Mouse (Mus musculus): Measurements from ENCODE around the gene Upk3bl. TPM values are rescaled to one million over a fixed set of nuclear protein-coding genes. Genes with fewer than 3 reads are reported as not detected.

Upk3bl gene
- polyA plus RNA-seq, 1 experiment from 2014 or later = 3.1 TPM

DNA sequence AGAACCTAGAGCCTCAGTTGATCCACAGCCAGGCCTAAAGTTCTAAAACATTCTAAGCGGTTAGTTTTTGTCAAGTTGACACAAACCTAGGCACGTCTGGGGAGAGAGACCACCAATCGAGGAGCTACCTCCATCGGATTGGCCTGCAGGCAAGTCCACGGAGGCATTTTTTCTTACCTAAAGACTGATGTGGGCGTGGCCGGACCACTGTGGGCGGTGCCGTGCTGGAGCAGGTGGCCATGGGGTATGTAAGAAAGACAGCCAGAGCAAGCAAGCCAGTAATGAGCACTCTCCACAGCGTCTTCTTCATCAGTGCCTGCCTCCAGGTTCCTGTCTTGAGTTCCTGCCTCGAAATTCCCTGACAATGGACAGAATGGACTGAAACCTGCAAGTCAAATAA is 19.2 kb downstream of the Upk3bl start:
- no peaks in the 10 kb centered on the region for H3K4me1 ChIP-seq (ENCODE audit: control insufficient read depth, insufficient read depth, low read length)
- WGBS = 66% methylated on average over 11 of the region's 11 CpGs
- ATAC-seq (ENCODE audit: insufficient read depth, low FRiP score, low TSS enrichment) = no peak
- no peak overlapping the region for H3K4me2 ChIP-seq (ENCODE audit: low read depth)
- no peaks in the 10 kb centered on the region for H3K9me3 ChIP-seq (ENCODE audit: control insufficient read depth, low read length)
- no peak overlapping the region for H3K4me3 ChIP-seq (ENCODE audit: low read depth, low read length)
- no peak for DNase-seq (ENCODE audit: low spot score)
- no peaks in the 10 kb centered on the region for H3K36me3 ChIP-seq (ENCODE audit: control insufficient read depth, insufficient read depth, low read length)
- no peak overlapping the region for H3K9ac ChIP-seq (ENCODE audit: low read length)
- H3K27me3 ChIP-seq (ENCODE audit: control insufficient read depth, insufficient read depth, low read length) = no peaks in the 10 kb centered on the region
- H3K27ac ChIP-seq (ENCODE audit: low read depth, low read length) = no peak overlapping the region

DNA sequence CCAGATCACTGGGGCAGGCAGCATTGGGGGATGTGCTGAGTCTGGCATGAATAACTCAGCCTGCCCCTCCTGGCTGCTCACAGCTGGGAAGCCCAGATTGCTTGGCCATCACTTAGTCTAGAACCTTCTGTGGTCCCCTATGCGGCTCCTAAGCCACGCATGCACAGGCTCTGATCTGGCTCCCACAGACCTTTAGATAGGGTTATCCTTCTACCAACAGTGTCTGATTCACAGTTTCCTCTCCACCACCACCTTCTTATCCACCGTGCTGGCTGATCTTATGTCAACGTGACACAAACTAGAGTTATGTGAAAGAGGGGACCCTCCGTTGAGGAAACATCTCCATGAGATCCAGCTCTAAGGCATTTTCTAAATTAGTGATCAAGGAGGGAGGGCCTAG is 20.8 kb downstream of the Upk3bl start:
- no peak for ATAC-seq (ENCODE audit: insufficient read depth, low FRiP score, low TSS enrichment)

DNA sequence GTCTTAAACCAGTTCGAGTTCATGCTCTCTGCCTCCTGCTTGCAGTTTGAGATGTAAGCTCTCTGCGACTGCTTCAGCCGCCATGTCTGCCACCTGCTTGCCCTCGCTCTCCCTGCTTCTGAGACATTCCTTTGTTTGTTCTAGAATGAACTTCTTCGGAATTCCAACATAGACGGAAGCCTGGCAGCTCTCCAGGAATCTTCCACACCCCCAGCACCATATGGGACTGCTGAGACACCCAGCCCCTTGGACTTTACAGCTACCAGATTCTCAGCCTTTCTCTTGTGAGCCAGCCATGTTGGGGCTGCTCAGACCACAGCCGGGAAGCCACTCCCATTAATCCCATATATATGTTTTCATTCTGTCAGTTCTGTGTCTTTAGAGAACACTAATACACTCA is 22.0 kb downstream of the Upk3bl start:
- Histone ChIP-seq H3K4me2 (ENCODE audit: low read depth) (no peak overlapping the region), H3K4me1 (ENCODE audit: control insufficient read depth, insufficient read depth, low read length) (no peaks in the 10 kb centered on the region), H3K27me3 (ENCODE audit: control insufficient read depth, insufficient read depth, low read length) (no peaks in the 10 kb centered on the region), H3K4me3 (ENCODE audit: low read depth, low read length) (no peak overlapping the region), H3K9ac (ENCODE audit: low read length) (no peak overlapping the region), H3K36me3 (ENCODE audit: control insufficient read depth, insufficient read depth, low read length) (no peaks in the 10 kb centered on the region), H3K27ac (ENCODE audit: low read depth, low read length) (no peak overlapping the region), H3K9me3 (ENCODE audit: control insufficient read depth, low read length) (no peaks in the 10 kb centered on the region)
- WGBS = 61% methylated on average over 7 of the region's 7 CpGs
- DNase-seq (ENCODE audit: low spot score) (no peak), ATAC-seq (ENCODE audit: insufficient read depth, low FRiP score, low TSS enrichment) (no peak)

More for the DNA sequence above, 20.8 kb downstream of the Upk3bl start:
- H3K4me3 ChIP-seq (ENCODE audit: low read depth, low read length) = no peak overlapping the region
- no peak overlapping the region for H3K4me2 ChIP-seq (ENCODE audit: low read depth)
- H3K27ac ChIP-seq (ENCODE audit: low read depth, low read length) = no peak overlapping the region
- H3K36me3 ChIP-seq (ENCODE audit: control insufficient read depth, insufficient read depth, low read length) = no peaks in the 10 kb centered on the region
- H3K9ac ChIP-seq (ENCODE audit: low read length) = no peak overlapping the region
- no peak for DNase-seq (ENCODE audit: low spot score)
- H3K4me1 ChIP-seq (ENCODE audit: control insufficient read depth, insufficient read depth, low read length) = no peaks in the 10 kb centered on the region
- H3K9me3 ChIP-seq (ENCODE audit: control insufficient read depth, low read length) = no peaks in the 10 kb centered on the region
- H3K27me3 ChIP-seq (ENCODE audit: control insufficient read depth, insufficient read depth, low read length) = no peaks in the 10 kb centered on the region
- 92% methylated on average over 5 of the region's 5 CpGs for WGBS

DNA sequence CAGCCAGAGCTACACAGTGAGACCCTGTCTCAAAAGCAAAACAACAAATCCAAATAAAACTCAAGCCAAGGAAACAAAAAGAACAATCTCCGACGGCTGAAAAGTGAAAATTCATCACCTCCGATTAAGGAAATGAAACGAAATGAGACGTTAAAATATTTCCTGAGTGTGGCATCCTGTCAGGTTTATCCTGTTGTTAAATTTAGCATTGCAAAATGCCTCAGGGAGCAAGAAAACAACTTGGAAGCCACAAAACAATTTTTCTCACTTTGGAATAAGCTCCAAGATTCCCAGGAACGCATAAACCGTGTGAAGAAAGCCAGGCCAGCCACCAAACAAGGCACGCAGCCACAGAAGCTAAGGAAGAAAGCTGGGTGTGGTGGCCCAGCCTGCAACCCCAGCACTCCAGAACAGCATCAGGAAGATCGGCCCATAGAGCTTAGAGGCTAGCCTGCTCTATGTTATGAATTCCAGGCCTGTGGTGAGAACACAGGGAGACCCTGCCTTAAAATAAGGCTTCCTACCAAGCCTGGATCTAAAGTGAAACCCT is 22.8 kb downstream of the Upk3bl start:
- DNase-seq (ENCODE audit: low spot score) (no peak), ATAC-seq (ENCODE audit: insufficient read depth, low FRiP score, low TSS enrichment) (no peak)
- no peaks in the 10 kb centered on the region for H3K27me3 ChIP-seq (ENCODE audit: control insufficient read depth, insufficient read depth, low read length)
- H3K27ac ChIP-seq (ENCODE audit: low read depth, low read length) = no peak overlapping the region
- H3K4me2 ChIP-seq (ENCODE audit: low read depth) = no peak overlapping the region
- H3K4me3 ChIP-seq (ENCODE audit: low read depth, low read length) = no peak overlapping the region
- no peak overlapping the region for H3K9ac ChIP-seq (ENCODE audit: low read length)
- WGBS = 84% methylated on average over 9 of the region's 9 CpGs
- H3K9me3 ChIP-seq (ENCODE audit: control insufficient read depth, low read length) = no peaks in the 10 kb centered on the region
- no peaks in the 10 kb centered on the region for H3K4me1 ChIP-seq (ENCODE audit: control insufficient read depth, insufficient read depth, low read length)
- H3K36me3 ChIP-seq (ENCODE audit: control insufficient read depth, insufficient read depth, low read length) = no peaks in the 10 kb centered on the region

DNA sequence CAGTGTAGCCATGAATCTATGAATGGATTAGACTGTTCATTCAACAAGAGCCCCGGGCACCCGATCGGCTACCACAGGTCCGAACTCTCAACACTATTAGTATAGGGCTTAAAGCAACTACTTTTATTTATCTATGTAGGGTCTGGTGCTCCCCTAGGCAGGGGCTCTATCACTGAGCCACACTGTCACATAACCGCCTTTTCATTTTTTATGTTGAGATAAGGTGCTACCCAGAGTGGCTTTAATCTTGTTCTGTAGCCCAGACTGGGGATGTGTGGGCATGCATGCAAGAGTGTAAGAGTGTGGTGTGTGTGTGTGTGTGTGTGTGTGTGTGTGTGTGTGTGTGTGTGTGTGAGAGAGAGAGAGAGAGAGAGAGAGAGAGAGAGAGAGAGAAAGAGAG is 23.8 kb downstream of the Upk3bl start:
- no peak for ATAC-seq (ENCODE audit: insufficient read depth, low FRiP score, low TSS enrichment)
- no peak for DNase-seq (ENCODE audit: low spot score)
- Histone ChIP-seq H3K4me3 (ENCODE audit: low read depth, low read length) (no peak overlapping the region), H3K9ac (ENCODE audit: low read length) (no peak overlapping the region), H3K9me3 (ENCODE audit: control insufficient read depth, low read length) (no peaks in the 10 kb centered on the region), H3K36me3 (ENCODE audit: control insufficient read depth, insufficient read depth, low read length) (no peaks in the 10 kb centered on the region), H3K27me3 (ENCODE audit: control insufficient read depth, insufficient read depth, low read length) (no peaks in the 10 kb centered on the region), H3K4me1 (ENCODE audit: control insufficient read depth, insufficient read depth, low read length) (no peaks in the 10 kb centered on the region), H3K4me2 (ENCODE audit: low read depth) (no peak overlapping the region), H3K27ac (ENCODE audit: low read depth, low read length) (no peak overlapping the region)
- WGBS = 93% methylated on average over 5 of the region's 5 CpGs

DNA sequence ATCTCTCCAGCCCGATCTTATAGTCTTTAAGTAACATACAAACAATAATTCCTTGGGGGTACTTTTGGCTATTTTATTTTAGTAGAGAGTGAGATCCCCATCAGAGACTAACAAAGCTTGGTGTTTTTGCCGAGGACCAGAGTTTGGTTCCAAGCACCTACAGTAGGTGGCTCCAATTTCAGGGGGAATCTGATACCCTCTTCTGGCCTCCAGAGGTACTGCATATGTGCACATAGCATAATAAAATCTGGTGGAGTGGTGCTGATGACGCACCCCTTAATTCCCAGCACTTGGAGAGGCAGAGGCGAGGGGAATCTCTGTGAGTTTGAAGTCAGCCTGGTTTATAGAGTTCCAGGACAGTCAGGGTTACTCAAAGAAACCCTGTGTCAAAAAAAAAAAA is 28.1 kb downstream of the Upk3bl start:
- no peaks in the 10 kb centered on the region; the same call in 1 of the 2 replicates for H3K36me3 ChIP-seq (ENCODE audit: control insufficient read depth, insufficient read depth, low read length)
- WGBS = 79% methylated on average over 4 of the region's 4 CpGs
- peaks cover 8% of the 10 kb centered on the region for H3K27me3 ChIP-seq (ENCODE audit: control insufficient read depth, insufficient read depth, low read length)
- DNase-seq (ENCODE audit: low spot score) (no peak), ATAC-seq (ENCODE audit: insufficient read depth, low FRiP score, low TSS enrichment) (no peak)
- H3K9me3 ChIP-seq (ENCODE audit: control insufficient read depth, low read length) = no peaks in the 10 kb centered on the region
- no peak overlapping the region for H3K9ac ChIP-seq (ENCODE audit: low read length)
- H3K4me2 ChIP-seq (ENCODE audit: low read depth) = no peak overlapping the region
- no peak overlapping the region for H3K27ac ChIP-seq (ENCODE audit: low read depth, low read length)
- peaks cover 8% of the 10 kb centered on the region; the same call in 1 of the 2 replicates for H3K4me1 ChIP-seq (ENCODE audit: control insufficient read depth, insufficient read depth, low read length)
- no peak overlapping the region for H3K4me3 ChIP-seq (ENCODE audit: low read depth, low read length)

DNA sequence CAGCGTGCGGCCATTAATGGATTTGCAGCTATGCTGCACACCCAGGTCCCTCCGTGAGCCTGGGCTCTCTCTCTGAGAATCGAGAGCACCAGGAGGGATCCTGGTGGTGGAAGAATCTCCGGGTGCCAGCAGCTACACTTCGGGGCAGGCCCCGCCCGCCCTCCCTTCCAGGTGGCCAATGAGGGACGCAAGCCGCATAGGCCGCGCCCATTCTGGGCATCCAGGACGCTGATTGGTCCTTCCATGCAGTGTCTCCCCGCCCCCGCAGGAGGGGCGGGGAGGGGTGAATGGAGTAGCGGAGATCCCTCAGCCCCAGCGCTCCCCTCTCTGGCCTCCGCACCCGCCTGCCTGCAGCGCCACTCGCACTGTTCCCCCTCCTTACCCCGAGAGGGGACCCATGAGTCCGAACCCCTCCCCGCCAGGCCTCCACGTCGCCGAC is 29.4 kb downstream of the Upk3bl start, which contains the start of gene Rasa4:
Rasa4 (plus strand) TSS at position 248 of the 439 bp plus-strand sequence.
- Histone ChIP-seq H3K9me3 (ENCODE audit: control insufficient read depth, low read length) (no peaks in the 10 kb centered on the region), H3K4me2 (ENCODE audit: low read depth) (peak within 1 kb of the TSS; percentile 89), H3K4me1 (ENCODE audit: control insufficient read depth, insufficient read depth, low read length) (peaks cover 8% of the 10 kb centered on the region; the same call in 1 of the 2 replicates), H3K4me3 (ENCODE audit: low read depth, low read length) (peak within 1 kb of the TSS; percentile 39), H3K36me3 (ENCODE audit: control insufficient read depth, insufficient read depth, low read length) (no peaks in the 10 kb centered on the region; the same call in 1 of the 2 replicates), H3K27me3 (ENCODE audit: control insufficient read depth, insufficient read depth, low read length) (peaks cover 8% of the 10 kb centered on the region), H3K9ac (ENCODE audit: low read length) (peak within 1 kb of the TSS; percentile 51), H3K27ac (ENCODE audit: low read depth, low read length) (no peak within 1 kb of the TSS)
- ATAC-seq (ENCODE audit: insufficient read depth, low FRiP score, low TSS enrichment) (peak; percentile 96), DNase-seq (ENCODE audit: low spot score) (peak; percentile 96)
- under 1% methylated on average over 28 of the region's 28 CpGs for WGBS

DNA sequence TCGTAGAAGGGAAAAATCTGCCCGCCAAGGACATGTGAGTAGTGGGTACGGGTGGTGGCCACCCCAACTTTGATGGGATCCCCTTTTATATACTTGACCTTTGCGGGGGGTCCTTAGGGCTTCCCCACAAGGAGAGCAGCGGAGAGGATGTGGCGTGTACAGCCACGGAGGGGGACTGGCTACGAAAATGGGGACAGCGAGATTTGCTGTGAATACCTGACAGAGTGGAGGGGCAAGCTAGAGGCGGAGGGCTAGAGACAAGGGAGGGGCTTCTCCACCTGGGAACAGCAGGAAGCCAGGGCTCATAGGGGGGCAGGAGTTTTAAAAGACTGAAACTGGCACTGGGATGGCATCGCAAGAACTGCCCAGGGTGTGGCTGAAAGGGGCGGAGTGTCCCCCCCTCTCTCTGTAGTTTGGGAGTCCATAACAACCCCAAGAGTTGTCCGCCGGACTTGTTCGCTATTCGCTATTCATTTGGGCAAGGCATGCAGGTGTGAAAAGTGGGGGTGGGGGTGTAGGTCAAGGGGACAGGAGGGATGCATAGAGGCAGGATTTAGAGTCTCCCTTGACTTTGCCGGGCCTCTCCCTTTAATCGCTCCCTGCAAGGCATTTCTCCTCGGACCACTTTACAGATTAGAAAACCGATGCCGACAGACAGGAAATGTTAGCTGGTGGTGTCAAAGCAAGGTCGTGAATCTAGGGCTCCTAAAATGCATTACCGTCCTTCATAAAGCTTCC is 30.0 kb downstream of the Upk3bl start:
- H3K4me2 ChIP-seq (ENCODE audit: low read depth) = peak overlapping the region; percentile 89
- peak; percentile 30 for ATAC-seq (ENCODE audit: insufficient read depth, low FRiP score, low TSS enrichment)
- no peaks in the 10 kb centered on the region; the same call in 1 of the 2 replicates for H3K36me3 ChIP-seq (ENCODE audit: control insufficient read depth, insufficient read depth, low read length)
- H3K27me3 ChIP-seq (ENCODE audit: control insufficient read depth, insufficient read depth, low read length) = peaks cover 8% of the 10 kb centered on the region
- peak overlapping the region; percentile 39 for H3K4me3 ChIP-seq (ENCODE audit: low read depth, low read length)
- peak overlapping the region; percentile 51 for H3K9ac ChIP-seq (ENCODE audit: low read length)
- WGBS = 3% methylated on average over 23 of the region's 23 CpGs
- peak; percentile 19 for DNase-seq (ENCODE audit: low spot score)
- no peaks in the 10 kb centered on the region for H3K9me3 ChIP-seq (ENCODE audit: control insufficient read depth, low read length)
- H3K27ac ChIP-seq (ENCODE audit: low read depth, low read length) = no peak overlapping the region
- peaks cover 8% of the 10 kb centered on the region; the same call in 1 of the 2 replicates for H3K4me1 ChIP-seq (ENCODE audit: control insufficient read depth, insufficient read depth, low read length)
